Mouse (Mus musculus) thymus, adult 2 months (tissue): Measurements from ENCODE around the gene Immp2l. TPM values are rescaled to one million over a fixed set of nuclear protein-coding genes. Genes with fewer than 3 reads are reported as not detected.

Source experiments
- DNase-seq: peaks from one replicate; pipeline ENCODE4 v3.0.0; 2021
- H3K27ac ChIP-seq: fragments of 200-500 bp; 2 replicates; pipeline ENCODE4 v1.5.1; 2012; ENCODE audit warnings: low read length, control low read depth; ENCODE audit not compliant: control insufficient read depth, insufficient read depth
- H3K27me3 ChIP-seq: fragments of 200-500 bp; 2 replicates; pipeline ENCODE4 v1.6.1; 2012; ENCODE audit warnings: mild to moderate bottlenecking, low read length, moderate library complexity, mixed read lengths; ENCODE audit not compliant: control insufficient read depth, insufficient read depth
- H3K36me3 ChIP-seq: fragments of 200-500 bp; 2 replicates; pipeline ENCODE4 v1.6.1; 2012; ENCODE audit warnings: mild to moderate bottlenecking, low read length, moderate library complexity; ENCODE audit not compliant: control insufficient read depth, insufficient read depth
- H3K4me1 ChIP-seq: fragments of 200-500 bp; replicated peaks from 2 replicates; pipeline ENCODE4 v1.6.1; 2012; ENCODE audit warnings: low read length; ENCODE audit not compliant: control insufficient read depth, insufficient read depth
- H3K4me3 ChIP-seq: fragments of 200-500 bp; 2 replicates; pipeline ENCODE4 v1.5.1; 2012; ENCODE audit warnings: mild to moderate bottlenecking, low read length, control low read depth, moderate library complexity; ENCODE audit not compliant: control insufficient read depth, insufficient read depth
- CTCF ChIP-seq: fragments of 200-500 bp; IDR thresholded peaks from 2 replicates; pipeline ENCODE4 v1.5.1; 2012; ENCODE audit warnings: mild to moderate bottlenecking, control low read depth, low read length, moderate library complexity, borderline replicate concordance; ENCODE audit not compliant: control insufficient read depth, poor library complexity, insufficient read depth; ENCODE audit errors: extremely low read depth
- POLR2A ChIP-seq: fragments of 200-500 bp; IDR thresholded peaks from 2 replicates; pipeline ENCODE4 v1.6.1; 2012; ENCODE audit warnings: mild to moderate bottlenecking, low read length, control low read depth, moderate library complexity; ENCODE audit not compliant: control insufficient read depth, poor library complexity, insufficient read depth; ENCODE audit errors: extremely low read depth
- WGBS: fragments of 180-500 bp; shearing (Covaris S2); methylation state at CpG from one replicate; pipeline ENCODE4 v1.1.7; 2018; 5-methylcytosine and 5-hydroxymethylcytosine counted together
- polyA plus RNA-seq: library from polyadenylated mRNA; depleted of rRNA; stranded (reverse); fragments of >200 nt; gene quantifications from 2 replicates; pipeline ENCODE4 v1.2.3, GENCODE M21; 2012

Immp2l gene
- polyA plus RNA-seq, 1 experiment = 6.3 TPM

DNA sequence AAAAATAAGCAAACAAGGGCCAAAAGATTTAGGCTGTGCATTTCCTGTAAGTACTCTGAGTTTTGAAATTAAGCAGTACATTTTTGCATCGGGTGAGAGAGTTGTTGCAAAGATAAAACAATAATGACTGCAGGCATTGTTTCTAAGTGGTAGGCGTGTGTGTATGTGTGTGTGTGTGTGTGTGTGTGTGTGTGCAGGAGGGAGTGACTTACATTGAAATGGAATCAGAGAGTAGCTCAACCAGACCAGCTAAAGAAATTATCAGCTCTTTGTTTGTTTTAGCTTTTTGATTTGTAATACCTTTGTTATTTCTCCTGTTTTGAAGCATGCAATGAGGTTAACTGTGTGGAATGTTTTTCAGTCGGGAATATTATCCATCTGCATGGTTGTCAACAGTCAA lies 378.0 kb downstream of the Immp2l start:
- Histone ChIP-seq H3K27me3 (no peaks in the 10 kb centered on the region), H3K4me3 (no peak overlapping the region), H3K36me3 (no peaks in the 10 kb centered on the region), H3K4me1 (no peaks in the 10 kb centered on the region), H3K27ac (no peak overlapping the region)
- TF ChIP-seq POLR2A (no peak), CTCF (no peak)
- WGBS = 88% methylated on average over 3 of the region's 3 CpGs
- no peak for DNase-seq

DNA sequence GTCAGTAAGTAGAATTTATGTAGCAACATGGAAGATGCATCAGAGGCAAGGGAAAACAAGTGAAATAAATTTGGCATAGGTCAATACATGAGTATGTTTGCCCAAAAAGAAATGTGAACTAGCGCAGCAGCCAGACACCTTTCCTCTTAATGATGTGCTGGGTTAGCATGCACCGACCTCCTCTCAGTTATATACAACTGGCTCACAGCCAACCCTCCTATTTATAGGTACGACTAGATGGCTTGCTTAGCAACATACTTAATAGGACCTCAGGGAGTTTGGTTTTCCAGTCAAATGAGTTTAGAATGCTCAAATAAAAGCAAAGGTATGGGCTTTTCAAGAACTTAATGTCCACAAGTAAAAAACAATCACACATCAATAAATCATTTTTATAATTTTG lies 385.5 kb downstream of the Immp2l start:
- Histone ChIP-seq H3K4me3 (no peak overlapping the region), H3K4me1 (no peaks in the 10 kb centered on the region), H3K36me3 (no peaks in the 10 kb centered on the region), H3K27ac (no peak overlapping the region), H3K27me3 (no peaks in the 10 kb centered on the region)
- no peak for DNase-seq
- no peak for TF ChIP-seq CTCF
- no peak for TF ChIP-seq POLR2A
- 93% methylated on average over 3 of the region's 3 CpGs for WGBS

DNA sequence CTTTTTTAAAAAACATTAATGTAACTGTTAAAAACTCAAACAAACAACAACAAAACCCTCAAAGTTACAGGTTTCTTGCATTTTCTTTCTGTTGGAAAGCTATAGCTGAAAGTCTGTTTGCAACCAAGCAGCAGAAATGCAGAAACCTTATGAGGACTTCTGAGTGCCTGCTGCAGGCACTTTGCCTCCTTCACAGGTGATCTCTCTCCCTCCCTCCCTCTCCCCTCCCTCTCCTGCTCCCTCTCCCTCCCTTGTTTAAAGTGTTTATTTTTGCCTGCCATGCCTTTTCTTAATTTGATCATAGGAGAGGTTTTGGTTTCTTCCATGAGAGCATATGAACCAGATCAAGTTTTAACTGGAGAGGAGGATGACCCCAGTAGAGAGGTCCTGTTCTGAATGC lies 392.7 kb downstream of the Immp2l start:
- no peak overlapping the region for H3K27ac ChIP-seq
- H3K27me3 ChIP-seq = no peaks in the 10 kb centered on the region
- H3K4me1 ChIP-seq = no peaks in the 10 kb centered on the region
- no peak overlapping the region for H3K4me3 ChIP-seq
- DNase-seq = no peak
- TF ChIP-seq POLR2A = no peak
- no peaks in the 10 kb centered on the region for H3K36me3 ChIP-seq

DNA sequence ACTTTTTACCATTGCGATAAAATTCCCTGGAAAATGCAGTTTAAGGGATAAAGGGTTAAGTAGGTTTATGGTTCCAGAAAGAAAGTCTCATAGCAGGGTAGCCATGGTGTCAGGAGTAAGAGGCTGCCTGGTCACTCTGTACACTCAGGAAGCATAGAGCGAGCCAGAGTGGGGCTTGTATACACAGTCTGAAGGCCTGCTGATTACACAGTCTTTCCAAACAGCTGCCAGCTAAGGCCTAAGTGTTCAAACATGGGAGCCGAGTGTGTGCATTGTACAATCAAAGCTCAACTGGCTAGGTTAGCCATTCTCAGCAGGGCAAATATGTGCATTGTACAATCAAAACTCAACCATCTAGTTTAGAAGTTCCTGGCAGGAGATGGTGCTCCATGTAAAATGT lies 393.2 kb downstream of the Immp2l start:
- no peak for DNase-seq
- Histone ChIP-seq H3K27ac (no peak overlapping the region), H3K27me3 (no peaks in the 10 kb centered on the region), H3K4me1 (no peaks in the 10 kb centered on the region), H3K36me3 (no peaks in the 10 kb centered on the region), H3K4me3 (no peak overlapping the region)
- no peak for TF ChIP-seq POLR2A
- TF ChIP-seq CTCF = no peak
- 95% methylated on average over 3 of the region's 3 CpGs for WGBS

DNA sequence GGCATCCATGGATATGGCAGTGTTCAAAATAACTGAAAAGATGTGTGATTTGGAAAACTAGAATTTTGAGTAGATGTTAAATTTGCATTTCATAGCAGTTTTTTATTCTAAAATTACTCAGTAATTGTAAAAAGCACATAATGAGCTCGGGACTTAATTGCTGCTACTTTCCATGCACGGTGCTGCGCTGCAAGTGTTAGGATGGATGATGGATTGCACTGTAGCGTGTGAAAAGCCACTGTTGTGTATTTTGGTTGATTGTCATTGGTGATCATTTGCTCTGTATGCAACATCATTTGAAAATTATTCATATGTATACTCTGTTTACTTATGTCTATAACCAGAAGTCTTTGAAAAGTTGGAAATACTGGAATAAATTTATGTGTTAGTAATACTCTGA lies 394.1 kb downstream of the Immp2l start:
- DNase-seq = no peak
- TF ChIP-seq POLR2A = no peak
- no peak for TF ChIP-seq CTCF
- no peaks in the 10 kb centered on the region for H3K27me3 ChIP-seq
- 97% methylated on average over 4 of the region's 4 CpGs for WGBS
- H3K36me3 ChIP-seq = no peaks in the 10 kb centered on the region
- H3K27ac ChIP-seq = no peak overlapping the region
- H3K4me1 ChIP-seq = no peaks in the 10 kb centered on the region
- no peak overlapping the region for H3K4me3 ChIP-seq

DNA sequence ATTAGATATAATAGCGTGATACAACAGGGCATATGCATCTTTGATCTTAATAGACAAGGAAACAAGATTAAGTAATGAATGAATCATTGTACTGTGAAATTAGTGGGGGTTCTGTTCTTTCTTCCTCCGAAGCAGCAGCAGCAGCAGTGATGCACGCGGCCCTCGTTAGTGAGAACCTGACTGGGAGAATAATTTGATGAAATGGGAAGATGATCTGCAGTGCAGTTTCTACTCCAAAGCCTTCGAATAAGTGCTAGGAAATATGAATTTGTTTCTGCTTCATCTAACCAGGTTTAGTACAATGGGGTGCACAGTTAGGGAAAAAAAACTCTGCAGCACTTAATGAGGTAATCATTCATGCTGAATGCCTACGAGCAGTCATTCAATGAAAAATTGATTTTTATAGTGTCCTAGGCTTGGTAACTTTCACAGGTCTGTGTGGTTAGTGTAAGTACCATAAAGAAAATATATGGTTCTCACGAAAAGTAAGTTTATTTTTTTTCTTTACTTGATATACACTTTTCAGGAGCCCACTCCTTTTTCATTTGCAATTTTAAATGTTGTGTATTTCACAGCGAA lies 401.3 kb downstream of the Immp2l start:
- no peaks in the 10 kb centered on the region for H3K4me1 ChIP-seq
- no peaks in the 10 kb centered on the region for H3K27me3 ChIP-seq
- WGBS = 93% methylated on average over 9 of the region's 9 CpGs
- H3K36me3 ChIP-seq = no peaks in the 10 kb centered on the region
- no peak overlapping the region for H3K4me3 ChIP-seq
- DNase-seq = no peak
- TF ChIP-seq POLR2A (no peak), CTCF (no peak)
- H3K27ac ChIP-seq = no peak overlapping the region

DNA sequence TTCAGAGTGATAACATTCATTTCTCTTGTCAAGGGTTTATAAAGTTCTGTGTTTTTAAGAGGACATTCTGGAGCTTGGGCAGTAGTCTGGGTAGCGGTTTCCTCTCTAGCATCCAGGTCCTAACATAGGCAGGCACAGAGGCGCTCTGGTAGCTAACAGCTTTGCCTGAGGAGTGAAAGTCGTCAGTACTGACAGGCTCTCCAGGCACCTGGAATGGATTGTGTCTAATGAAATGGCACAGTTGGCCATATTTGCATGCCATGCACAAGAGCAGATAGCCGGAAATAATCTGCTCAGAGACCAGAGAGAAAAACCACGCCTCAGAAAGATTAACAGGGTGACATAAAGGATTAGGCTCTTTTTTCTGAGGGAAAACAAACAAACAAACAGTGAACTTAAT lies 403.6 kb downstream of the Immp2l start:
- H3K27ac ChIP-seq = no peak overlapping the region
- TF ChIP-seq CTCF = no peak
- TF ChIP-seq POLR2A = no peak
- DNase-seq = no peak
- H3K27me3 ChIP-seq = no peaks in the 10 kb centered on the region
- H3K36me3 ChIP-seq = no peaks in the 10 kb centered on the region
- 93% methylated on average over 5 of the region's 5 CpGs for WGBS
- H3K4me3 ChIP-seq = no peak overlapping the region
- no peaks in the 10 kb centered on the region for H3K4me1 ChIP-seq
